ENCODE assay signal across 17 mouse cellular contexts in the genomic region with DNA sequence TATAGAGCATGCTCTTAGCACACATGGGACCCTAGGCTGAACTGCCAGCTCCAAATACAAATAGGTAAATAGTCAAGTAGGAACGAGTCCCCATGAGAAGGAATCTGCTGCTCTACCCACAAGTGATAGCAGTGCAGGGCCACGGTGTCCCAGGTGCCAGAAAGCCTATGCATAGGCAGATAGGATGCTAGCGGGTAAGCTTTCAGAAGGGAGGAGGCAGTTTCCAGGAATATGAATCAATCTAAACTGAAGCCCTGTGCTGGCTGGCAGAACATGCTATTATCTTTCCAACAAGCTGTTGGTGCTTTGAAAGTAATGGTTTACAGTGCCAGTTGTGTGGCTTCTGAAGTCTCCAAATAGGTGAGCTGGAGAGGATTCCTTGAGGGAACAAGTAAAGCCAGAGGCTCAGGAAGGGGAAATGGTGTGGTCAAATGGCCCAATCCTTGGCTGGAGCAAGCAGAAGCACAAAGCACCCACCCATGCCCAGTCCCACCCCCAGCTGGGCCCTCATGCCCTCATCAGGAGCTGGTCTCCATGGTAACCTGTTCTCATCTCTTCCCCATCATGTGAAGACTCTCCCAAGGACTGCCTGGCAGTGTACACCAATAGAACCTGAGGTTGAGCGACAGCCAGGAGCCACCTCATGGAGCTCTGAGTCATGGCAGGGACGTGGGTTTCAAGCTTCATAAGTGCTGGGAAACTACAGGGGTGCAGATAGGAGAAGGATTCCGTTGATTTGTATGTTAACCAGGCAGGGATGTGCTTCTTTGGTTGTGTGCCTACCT. TPM values are rescaled to one million over a fixed set of nuclear protein-coding genes. Genes with fewer than 3 reads are reported as not detected.
DNase-seq lines count a peak whose midpoint lies in the region; ATAC-seq lines count a peak whose summit lies in the region.
"Had no signal": no experiment of that assay in that cellular context is flagged by ENCODE, and none has a peak within 500 bp of the region (broad histone marks: within the 10 kb centered on the region; RNA-seq: fewer than 3 reads in every experiment).

No protein-coding gene starts in this region.

- ATAC-seq in liver, embryonic 13.5 days (ENCODE audit: low read depth), result peak; percentile 88
- ATAC-seq in neural tube, embryonic 15.5 days (ENCODE audit: low FRiP score), result no peak
- ATAC-seq: forebrain, embryonic 14.5 days; intestine, embryonic 15.5 days had no signal

- 42% methylated on average over 6 of the region's 6 CpGs for WGBS in liver, embryonic 13.5 days (ENCODE audit: insufficient replicate concordance)
- WGBS in neural tube, embryonic 15.5 days, result 91% methylated on average over 6 of the region's 6 CpGs

- H3K36me3 ChIP-seq in liver, embryonic 13.5 days, result no peaks in the 10 kb centered on the region
- H3K36me3 ChIP-seq in neural tube, embryonic 15.5 days, result peaks cover 33% of the 10 kb centered on the region
- H3K36me3 ChIP-seq: intestine, embryonic 15.5 days had no signal

- no peaks in the 10 kb centered on the region for H3K9me3 ChIP-seq in liver, embryonic 13.5 days (replicated peaks)
- H3K9me3 ChIP-seq in neural tube, embryonic 15.5 days (replicated peaks), result no peaks in the 10 kb centered on the region
- H3K9me3 ChIP-seq: embryonic facial prominence, embryonic 15.5 days; heart, embryonic 13.5 days; hindbrain, embryonic 12.5 days; intestine, embryonic 15.5 days; midbrain, embryonic 10.5 days had no signal

- peak; percentile 29 for DNase-seq in layer of hippocampus, adult 11-12 months (ENCODE audit: low spot score)
- no peak for DNase-seq in layer of hippocampus, postnatal 10 days (ENCODE audit: low spot score in 2 of 2)
- DNase-seq in 3T3-L1 (ENCODE audit: low read depth, low spot score), result peak; percentile 18
- DNase-seq in c-Kit-positive CD71-positive TER-119-positive erythroid progenitor cells, embryonic 14.5 days (ENCODE audit: low spot score), result peak; percentile 70
- peak; percentile 69 for DNase-seq in liver, embryonic 13.5 days
- no peak for DNase-seq in adrenal gland, postnatal 10 days
- no peak for DNase-seq in embryo, embryonic 10.5 days (ENCODE audit: low spot score)
- DNase-seq: cerebellum, adult 18-20 months; kidney, postnatal 10 days had no signal

- no peak overlapping the region for H3K4me3 ChIP-seq in liver, embryonic 13.5 days (replicated peaks)
- no peak overlapping the region for H3K4me3 ChIP-seq in neural tube, embryonic 15.5 days (replicated peaks)
- H3K4me3 ChIP-seq: embryonic facial prominence, embryonic 15.5 days; heart, embryonic 13.5 days; hindbrain, embryonic 12.5 days; intestine, embryonic 15.5 days; midbrain, embryonic 10.5 days; myocyte had no signal

- no peaks in the 10 kb centered on the region for H3K27me3 ChIP-seq in liver, embryonic 13.5 days
- no peaks in the 10 kb centered on the region for H3K27me3 ChIP-seq in neural tube, embryonic 15.5 days (replicated peaks)
- H3K27me3 ChIP-seq: embryonic facial prominence, embryonic 15.5 days; heart, embryonic 13.5 days; hindbrain, embryonic 12.5 days; intestine, embryonic 15.5 days had no signal

- peak overlapping the region; percentile 80 for H3K27ac ChIP-seq in liver, embryonic 13.5 days
- H3K27ac ChIP-seq in neural tube, embryonic 15.5 days (replicated peaks), result no peak overlapping the region
- H3K27ac ChIP-seq: embryonic facial prominence, embryonic 15.5 days; heart, embryonic 13.5 days; hindbrain, embryonic 12.5 days; intestine, embryonic 15.5 days; midbrain, embryonic 10.5 days had no signal

- H3K9ac ChIP-seq in liver, embryonic 13.5 days, result peak overlapping the region; percentile 23; the same call in 1 of the 2 replicates
- no peak overlapping the region for H3K9ac ChIP-seq in neural tube, embryonic 15.5 days (replicated peaks)
- H3K9ac ChIP-seq: embryonic facial prominence, embryonic 15.5 days; heart, embryonic 13.5 days; hindbrain, embryonic 12.5 days; intestine, embryonic 15.5 days had no signal

- peak overlapping the region; percentile 29 for H3K4me2 ChIP-seq in liver, embryonic 13.5 days
- no peak overlapping the region for H3K4me2 ChIP-seq in neural tube, embryonic 15.5 days
- H3K4me2 ChIP-seq: embryonic facial prominence, embryonic 15.5 days; heart, embryonic 13.5 days; hindbrain, embryonic 12.5 days; intestine, embryonic 15.5 days had no signal

- H3K4me1 ChIP-seq in liver, embryonic 13.5 days (replicated peaks), result peaks cover 82% of the 10 kb centered on the region
- H3K4me1 ChIP-seq in neural tube, embryonic 15.5 days, result 0 out of 2 replicates have a peak, but pooled peaks cover 6% of the 10 kb centered on the region
- H3K4me1 ChIP-seq: hindbrain, embryonic 12.5 days; intestine, embryonic 15.5 days; midbrain, embryonic 10.5 days had no signal

RNA-seq across cellular contexts. Expression of a gene that starts 57.1 kb away (rescaled TPM):
- total RNA-seq in layer of hippocampus, postnatal 10 days (2021), result 1 to 10 TPM; 3.6 to 3.9 TPM
- 2.4 and 3.2 TPM in 2 replicates for polyA plus RNA-seq in liver, embryonic 13.5 days (2015; fragmentation: Nextera tagmentation; extraction: Ambion mirVana)
- total RNA-seq in adrenal gland, postnatal 10 days (2021), result under 1 TPM; 0.36 to 0.55 TPM
- polyA plus RNA-seq in neural tube, embryonic 15.5 days (2015; fragmentation: Nextera tagmentation; extraction: Ambion mirVana), result 7.3 TPM in 2 replicates
- polyA plus RNA-seq: myocyte had no signal

Comparison
In these comparisons a context has a peak if more than half of its experiments do, and no peak if none do; other contexts are left out.
1. DNase-seq: peak in layer of hippocampus, adult 11-12 months (single experiment), 3T3-L1 (single experiment), c-Kit-positive CD71-positive TER-119-positive erythroid progenitor cells, embryonic 14.5 days (single experiment) and liver, embryonic 13.5 days (single experiment); none in layer of hippocampus, postnatal 10 days (0 of 2), adrenal gland, postnatal 10 days (single experiment) and embryo, embryonic 10.5 days (single experiment).